Mouse (Mus musculus) embryonic facial prominence, embryonic 12.5 days (tissue): ENCODE measurements around the gene Gm35134. TPM values are rescaled to one million over a fixed set of nuclear protein-coding genes. Genes with fewer than 3 reads are reported as not detected.
"Not testable (repeated sequence)": the region's sequence is repeated elsewhere in the genome, so short reads cannot be mapped to it uniquely, and the experiment has no call there.

Experiments
- ATAC-seq: fragments of 200-750 bp; cut with Nextera tagmentation; 2 replicates; pipeline ENCODE4 v1.8.0; 2017; ENCODE audit not compliant: insufficient number of reproducible peaks, insufficient read depth, low FRiP score, low TSS enrichment
- H3K27ac ChIP-seq: fragments of 300-500 bp; sonication (generic); 2 replicates; pipeline ENCODE4 v1.5.1; 2016; ENCODE audit warnings: mild to moderate bottlenecking
- H3K27me3 ChIP-seq: fragments of 300-500 bp; sonication (generic); 2 replicates; pipeline ENCODE4 v1.6.1; 2016; ENCODE audit warnings: mild to moderate bottlenecking, moderate library complexity
- H3K36me3 ChIP-seq: fragments of 300-500 bp; sonication (generic); 2 replicates; pipeline ENCODE4 v1.6.1; 2016; ENCODE audit warnings: mild to moderate bottlenecking
- H3K4me1 ChIP-seq: fragments of 300-500 bp; sonication (generic); 2 replicates; pipeline ENCODE4 v1.6.1; 2016
- H3K4me2 ChIP-seq: fragments of 300-500 bp; sonication (generic); replicated peaks from 2 replicates; pipeline ENCODE4 v1.6.1; 2016; ENCODE audit warnings: mild to moderate bottlenecking, moderate library complexity
- H3K4me3 ChIP-seq: fragments of 300-500 bp; sonication (generic); 2 replicates; pipeline ENCODE4 v1.5.1; 2016; ENCODE audit warnings: mild to moderate bottlenecking
- H3K9ac ChIP-seq: fragments of 300-500 bp; sonication (generic); 2 replicates; pipeline ENCODE4 v1.6.1; 2016; ENCODE audit warnings: mild to moderate bottlenecking, moderate library complexity
- H3K9me3 ChIP-seq: fragments of 300-500 bp; sonication (generic); 2 replicates; pipeline ENCODE4 v1.6.1; 2016; ENCODE audit warnings: mild to moderate bottlenecking, moderate library complexity
- WGBS: fragments of 180-500 bp; shearing (Covaris S2); methylation state at CpG from one replicate; pipeline ENCODE4 v1.1.7; 2016; 5-methylcytosine and 5-hydroxymethylcytosine counted together
- polyA plus RNA-seq: library from polyadenylated mRNA; unstranded; fragments of >200 nt; fragmentation: Nextera tagmentation; extraction: Ambion mirVana; gene quantifications from 2 replicates; pipeline ENCODE4 v1.2.1, GENCODE M21; 2016

Gm35134 gene
- not detected in 2 replicates for polyA plus RNA-seq

GRCm38 (mm10) chrY:19112707-19113106 is at the start of gene Gm35134:
TSS of gene Gm35134 (plus strand) at chrY:19113007.
- H3K27ac ChIP-seq, H3K27me3 ChIP-seq, H3K9ac ChIP-seq, H3K4me2 ChIP-seq, ATAC-seq, H3K9me3 ChIP-seq, H3K4me3 ChIP-seq, H3K36me3 ChIP-seq, H3K4me1 ChIP-seq: not testable (repeated sequence)
- no CpG with 5 or more reads among the region's 7 CpGs for WGBS
